Mouse (Mus musculus): Measurements from ENCODE around the gene N4bp2l1.

DNA sequence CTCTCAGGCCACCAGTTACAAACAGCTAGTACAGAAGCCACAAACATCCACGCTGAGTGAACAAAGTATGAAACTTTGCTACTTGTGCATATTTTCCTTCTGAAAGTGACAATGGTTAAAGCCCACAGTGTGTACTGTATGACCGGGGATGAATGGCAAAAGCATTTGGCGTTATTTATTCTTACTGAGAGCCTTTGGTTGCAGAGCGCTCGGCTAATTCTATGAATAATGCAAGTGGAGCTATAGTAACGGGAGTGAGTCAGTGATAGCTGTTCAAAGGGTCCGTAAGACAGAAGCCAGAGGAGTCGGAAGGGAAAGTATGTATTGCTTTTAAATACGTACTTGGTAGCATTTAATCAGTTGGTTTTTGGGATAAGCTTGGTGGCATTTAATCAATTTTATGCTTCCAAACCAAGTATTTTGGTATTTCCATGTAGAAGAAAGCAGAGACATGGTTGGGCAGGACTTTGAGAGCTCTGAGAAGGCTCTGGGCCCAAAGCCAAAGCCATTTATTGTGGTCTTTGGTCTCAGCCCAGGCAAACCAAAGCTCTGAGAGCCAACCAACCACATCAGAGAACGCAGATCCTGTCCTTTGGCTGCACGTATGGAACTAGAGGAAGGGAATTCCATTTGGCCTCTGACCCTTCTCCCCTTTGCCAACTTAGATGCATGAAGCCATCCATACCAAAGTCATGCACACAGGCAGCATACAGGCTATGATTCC, 26.3 kb downstream of the N4bp2l1 start:
- TF ChIP-seq POLR2A (IDR thresholded peaks at IDR 0.05; ENCODE audit: borderline replicate concordance, extremely low read depth, insufficient read depth, insufficient read length, poor library complexity, severe bottlenecking) (no peak), CTCF (IDR thresholded peaks at IDR 0.05; ENCODE audit: borderline replicate concordance, extremely low read depth, insufficient read depth, insufficient read length) (no peak)
